Mouse (Mus musculus) retina, postnatal 1 day (tissue): Measurements from ENCODE around the gene Slc35b2.

Experiments used
- DNase-seq: peaks from one replicate; pipeline ENCODE4 v3.0.0-alpha.2; 2012

The Slc35b2 gene

DNA sequence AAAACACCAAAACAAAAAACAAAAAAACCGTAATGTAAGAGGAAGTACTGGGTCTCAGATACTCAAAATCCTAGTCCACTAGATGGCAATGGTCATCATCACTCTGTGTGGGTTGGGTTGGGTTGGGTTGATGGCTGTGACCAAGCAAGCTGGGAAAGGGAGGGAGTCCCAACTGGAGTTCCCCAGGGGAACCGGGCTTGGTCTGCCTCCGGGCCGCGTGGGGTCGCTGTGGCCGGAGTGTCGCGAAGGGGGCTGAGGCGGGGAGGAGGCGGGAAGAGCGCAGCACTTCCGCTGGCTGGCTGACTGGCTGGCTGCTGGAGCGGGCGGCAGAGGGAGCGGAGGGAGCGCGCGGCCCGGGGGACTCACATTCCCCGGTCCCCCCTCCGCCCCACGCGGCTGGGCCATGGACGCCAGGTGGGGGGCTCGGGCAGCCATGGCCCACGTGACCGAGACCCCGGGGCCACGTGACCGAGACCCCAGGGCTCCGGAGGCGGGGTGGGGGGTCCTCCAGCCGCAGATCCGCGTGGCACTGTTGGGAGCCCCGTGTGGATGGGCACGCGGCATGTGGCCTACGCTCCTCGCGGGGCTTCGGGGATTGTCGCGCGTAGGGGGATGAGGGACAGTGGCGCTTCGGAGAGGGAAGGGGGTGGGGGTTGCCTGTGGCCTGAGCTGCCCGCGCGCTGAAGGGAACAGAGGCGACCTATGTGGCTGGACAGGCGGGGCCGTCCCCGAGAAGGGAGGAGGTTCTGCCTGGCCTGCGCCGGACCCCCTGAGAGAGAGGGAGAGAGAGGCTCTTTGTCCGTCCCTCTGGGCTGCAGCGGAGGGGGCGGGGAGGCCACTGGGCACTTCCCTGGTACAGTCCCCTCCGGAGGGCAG lies at the start of gene Slc35b2:
Gene Slc35b2, plus strand, starts transcription at position 220 of the 876 bp plus-strand sequence.
- DNase-seq: peak; percentile 97

DNA sequence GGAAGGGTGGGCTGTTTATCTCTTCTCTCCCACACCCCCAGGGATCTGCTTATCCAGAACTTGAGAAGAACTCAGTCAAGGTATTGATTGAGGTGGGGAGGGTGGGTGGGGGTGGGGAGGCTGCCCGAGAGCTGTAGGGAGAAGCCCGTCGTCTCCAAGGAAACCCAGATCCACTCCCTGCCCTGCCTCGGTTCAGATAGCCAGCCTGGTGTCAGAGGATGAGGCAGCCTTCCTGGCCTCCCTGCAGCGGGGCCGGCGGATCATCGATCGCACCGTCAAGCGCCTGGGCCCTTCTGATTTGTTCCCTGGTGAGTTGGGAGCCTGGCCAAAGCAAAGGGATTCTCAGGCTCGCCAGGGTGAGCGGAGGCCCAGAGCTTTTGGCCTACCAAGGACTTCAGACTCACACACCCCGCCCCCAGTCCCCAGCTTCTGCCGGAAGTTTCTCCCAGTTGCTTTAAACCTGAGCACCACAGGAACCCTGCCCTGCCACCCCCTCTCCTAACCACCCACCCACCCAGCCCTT lies 48.4 kb upstream of the Slc35b2 start:
- DNase-seq: no peak

DNA sequence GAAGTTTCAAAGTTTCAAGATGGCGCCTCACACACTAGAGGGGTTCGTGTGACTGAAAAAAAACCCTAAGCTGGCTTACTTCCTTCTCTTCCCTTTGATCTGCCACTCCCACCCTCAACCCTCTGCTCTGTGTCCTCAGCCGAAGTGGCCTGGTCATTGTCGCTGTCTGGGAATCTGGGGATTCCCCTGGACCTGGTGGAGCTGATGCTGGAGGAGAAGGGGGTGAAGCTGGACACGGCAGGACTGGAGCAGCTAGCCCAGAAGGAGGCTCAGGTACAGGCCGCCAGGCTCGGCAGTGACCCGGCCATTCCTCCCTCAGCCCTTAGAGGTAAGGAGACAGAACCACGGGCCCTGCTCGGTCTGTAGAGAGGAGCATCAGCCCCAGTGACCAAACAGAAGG lies 47.9 kb upstream of the Slc35b2 start:
- DNase-seq: no peak

GRCm38 (mm10) chr17:45516488-45516887 lies 47.2 kb upstream of the Slc35b2 start:
- DNase-seq: peak; percentile 84

DNA sequence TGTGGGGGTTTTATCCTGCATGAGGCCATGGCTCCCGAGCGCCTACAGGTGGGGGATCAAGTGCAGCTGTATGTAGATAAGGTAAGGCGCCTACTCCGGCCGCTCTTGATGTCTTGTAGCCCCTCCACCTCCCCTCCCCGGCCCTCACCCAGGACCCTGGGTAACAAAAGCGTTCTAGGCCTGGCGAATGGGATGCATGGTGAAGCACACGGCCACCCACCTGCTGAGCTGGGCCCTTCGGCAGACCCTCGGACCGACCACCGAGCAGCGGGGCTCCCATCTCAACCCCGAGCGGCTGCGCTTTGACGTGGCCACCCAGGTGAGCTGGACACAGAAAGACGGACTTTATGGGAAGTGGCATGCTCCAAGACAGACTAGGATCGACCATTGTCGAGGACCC lies 46.5 kb upstream of the Slc35b2 start:
- no peak for DNase-seq

GRCm38 (mm10) chr17:45517549-45518215 lies 46.0 kb upstream of the Slc35b2 start:
- no peak for DNase-seq

GRCm38 (mm10) chr17:45518766-45519475 lies 44.8 kb upstream of the Slc35b2 start:
- DNase-seq: no peak

GRCm38 (mm10) chr17:45520136-45520535 lies 43.5 kb upstream of the Slc35b2 start:
- no peak for DNase-seq

DNA sequence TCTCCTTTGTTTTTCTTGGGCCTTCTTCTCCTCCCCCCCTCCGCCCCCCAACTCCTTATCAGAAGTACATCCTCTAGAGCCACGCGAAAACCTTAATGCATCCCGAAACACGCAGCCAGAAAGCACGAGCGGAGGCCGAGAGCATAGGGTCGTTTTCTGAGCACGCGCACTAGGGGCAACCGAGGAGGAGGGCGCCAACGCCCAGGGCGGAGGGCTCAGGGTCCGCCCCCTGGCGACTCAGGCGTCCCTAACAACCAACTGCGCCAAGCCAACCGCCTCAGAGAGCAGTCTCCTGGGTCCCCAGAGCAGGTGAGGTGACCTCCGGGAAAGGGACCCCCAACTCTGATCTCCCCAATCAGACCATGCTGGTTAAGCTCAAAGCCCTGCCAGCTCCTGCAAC lies 40.4 kb upstream of the Slc35b2 start, which contains the start of gene Tcte1:
Gene Tcte1, plus strand, starts transcription at position 172 of the 400 bp plus-strand sequence.
- DNase-seq: peak; percentile 89

- no peak for DNase-seq
These were observed 38.7 kb upstream of the Slc35b2 start for GRCm38 (mm10) chr17:45524961-45525360.

- peak; percentile 54 for DNase-seq
These were observed 37.1 kb upstream of the Slc35b2 start for GRCm38 (mm10) chr17:45526571-45526970.

- DNase-seq: no peak
These were observed 33.3 kb upstream of the Slc35b2 start for GRCm38 (mm10) chr17:45530346-45530782.

DNA sequence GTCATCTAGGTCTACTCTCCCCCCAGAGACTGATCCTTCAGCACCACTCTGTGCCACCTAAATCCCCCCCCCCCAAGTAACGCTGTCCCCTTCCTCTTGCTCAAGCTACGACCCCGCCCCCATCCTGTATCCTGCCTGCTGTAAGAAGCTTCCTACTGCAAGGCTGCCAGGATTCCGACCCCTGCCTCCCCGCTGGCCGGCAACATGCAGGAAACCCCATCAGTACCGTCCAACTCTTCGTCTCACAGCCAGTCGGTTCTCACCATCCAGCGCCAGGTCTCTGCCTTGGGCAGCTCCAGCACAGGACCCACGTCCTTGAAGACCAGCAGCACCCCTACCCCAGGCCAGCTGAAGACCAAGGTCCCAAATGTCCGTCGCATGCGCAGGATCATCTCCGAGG lies 30.8 kb upstream of the Slc35b2 start:
- no peak for DNase-seq

GRCm38 (mm10) chr17:45536264-45536663 lies 27.4 kb upstream of the Slc35b2 start:
- DNase-seq: peak; percentile 28

- DNase-seq: no peak
These were observed 25.3 kb upstream of the Slc35b2 start for GRCm38 (mm10) chr17:45538394-45538793.

- DNase-seq: no peak
These were observed 24.0 kb upstream of the Slc35b2 start for GRCm38 (mm10) chr17:45539664-45540063.

GRCm38 (mm10) chr17:45542129-45542528 lies 21.5 kb upstream of the Slc35b2 start:
- DNase-seq: no peak

- no peak for DNase-seq
These were observed 21.0 kb upstream of the Slc35b2 start for GRCm38 (mm10) chr17:45542705-45543104.

DNA sequence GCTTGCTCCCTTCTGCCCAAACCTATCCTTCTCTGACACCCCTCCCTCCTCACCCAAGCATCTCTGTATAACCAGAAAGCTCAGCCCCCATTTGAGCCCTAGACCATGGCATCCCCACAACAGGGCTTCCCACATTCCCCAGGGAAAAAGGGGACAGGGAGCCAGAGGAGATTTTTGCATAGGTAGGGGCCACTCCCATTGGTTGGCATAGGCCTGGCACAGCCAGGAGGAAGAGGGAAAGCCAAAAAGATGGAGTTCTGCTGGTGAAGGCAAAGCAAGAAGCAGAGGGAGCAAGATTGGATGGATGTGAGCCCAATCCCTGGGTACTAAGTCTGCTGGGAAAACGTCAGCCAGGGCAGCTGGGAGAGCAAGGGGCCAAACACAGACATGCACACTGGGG lies 20.6 kb upstream of the Slc35b2 start:
- DNase-seq: no peak

GRCm38 (mm10) chr17:45544001-45544872 lies 19.4 kb upstream of the Slc35b2 start:
- peak; percentile 73 for DNase-seq

- peak; percentile 62 for DNase-seq
These were observed 18.8 kb upstream of the Slc35b2 start for GRCm38 (mm10) chr17:45544873-45545277.
